Mouse (Mus musculus): ENCODE measurements around the gene Ssrp1. TPM values are rescaled to one million over a fixed set of nuclear protein-coding genes. Genes with fewer than 3 reads are reported as not detected.
A peak's percentile ranks its signal among the peaks of the same experiment; 100 is the strongest.

The Ssrp1 gene
- polyA plus RNA-seq, 1 experiment, result 47.2 TPM

DNA sequence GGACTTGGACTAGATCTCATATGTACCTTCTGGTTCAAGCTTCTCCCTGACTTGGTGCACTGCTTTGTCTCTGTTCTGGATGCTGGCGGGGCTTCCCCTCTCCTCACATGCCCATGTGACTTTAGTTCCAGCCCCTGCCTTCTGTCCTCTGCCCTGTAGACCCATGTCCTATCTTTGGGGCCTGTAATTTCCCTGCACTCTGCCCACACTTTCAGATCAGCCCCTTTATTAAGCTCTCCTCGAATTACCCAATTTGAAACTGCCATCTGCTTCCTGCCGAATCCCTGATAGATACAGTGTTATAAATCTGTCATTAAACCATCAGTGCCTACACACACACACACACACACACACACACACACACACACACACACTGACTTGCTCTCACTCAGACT lies 22.4 kb upstream of the Ssrp1 start:
- Histone ChIP-seq H3K36me3 (ENCODE audit: control insufficient read depth, insufficient read depth, low read length) (no peaks in the 10 kb centered on the region), H3K4me1 (ENCODE audit: control insufficient read depth, insufficient read depth, insufficient read length, low read length) (peaks cover 6% of the 10 kb centered on the region; the same call in 1 of the 2 replicates), H3K27me3 (ENCODE audit: control insufficient read depth, insufficient read depth, low read length) (no peaks in the 10 kb centered on the region), H3K4me3 (ENCODE audit: low read depth, low read length) (no peak overlapping the region), H3K27ac (ENCODE audit: insufficient read depth, low read depth, low read length) (no peak overlapping the region)
- TF ChIP-seq CTCF (IDR thresholded peaks at IDR 0.05; ENCODE audit: extremely low read depth, insufficient read length, insufficient replicate concordance, low read depth, low read length), result no peak
- TF ChIP-seq POLR2A (IDR thresholded peaks at IDR 0.05; ENCODE audit: low read depth, low read length), result no peak
- 29% methylated on average over 3 of the region's 3 CpGs for WGBS

GRCm38 (mm10) chr2:85022043-85022442 lies 15.0 kb upstream of the Ssrp1 start:
- TF ChIP-seq POLR2A (IDR thresholded peaks at IDR 0.05; ENCODE audit: low read depth, low read length), result no peak
- TF ChIP-seq CTCF (IDR thresholded peaks at IDR 0.05; ENCODE audit: extremely low read depth, insufficient read length, insufficient replicate concordance, low read depth, low read length), result peak; percentile 61; the same call in 1 of the 2 replicates
- Histone ChIP-seq H3K27me3 (ENCODE audit: control insufficient read depth, insufficient read depth, low read length) (no peaks in the 10 kb centered on the region), H3K4me1 (ENCODE audit: control insufficient read depth, insufficient read depth, insufficient read length, low read length) (no peaks in the 10 kb centered on the region), H3K36me3 (ENCODE audit: control insufficient read depth, insufficient read depth, low read length) (no peaks in the 10 kb centered on the region), H3K4me3 (ENCODE audit: low read depth, low read length) (no peak overlapping the region), H3K27ac (ENCODE audit: insufficient read depth, low read depth, low read length) (no peak overlapping the region)
- 24% methylated on average over 4 of the region's 4 CpGs for WGBS

DNA sequence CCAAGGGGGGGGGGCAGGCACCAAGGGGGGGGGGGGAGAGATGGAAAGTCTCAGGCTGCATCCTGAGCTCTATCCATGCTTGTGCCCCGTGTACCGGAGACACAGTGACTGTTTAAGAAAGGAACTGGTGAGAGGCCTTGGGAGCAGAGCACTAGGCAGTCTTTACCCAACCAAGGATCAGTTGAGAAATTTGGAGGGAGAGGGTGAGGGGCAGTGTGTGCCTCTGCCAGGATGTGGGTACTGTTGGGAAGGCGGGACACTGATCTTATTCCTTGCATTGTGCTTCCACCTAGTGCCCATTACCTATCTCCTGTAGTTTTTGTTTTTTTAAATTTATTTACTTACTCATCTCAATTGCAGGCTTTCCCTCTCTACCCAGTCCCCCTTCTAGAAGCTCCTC lies 10.9 kb upstream of the Ssrp1 start:
- WGBS, result 88% methylated on average over 3 of the region's 3 CpGs
- TF ChIP-seq POLR2A (IDR thresholded peaks at IDR 0.05; ENCODE audit: low read depth, low read length) (no peak), CTCF (IDR thresholded peaks at IDR 0.05; ENCODE audit: extremely low read depth, insufficient read length, insufficient replicate concordance, low read depth, low read length) (no peak)
- H3K36me3 ChIP-seq (ENCODE audit: control insufficient read depth, insufficient read depth, low read length), result no peaks in the 10 kb centered on the region
- peaks cover 5% of the 10 kb centered on the region; the same call in 1 of the 2 replicates for H3K4me1 ChIP-seq (ENCODE audit: control insufficient read depth, insufficient read depth, insufficient read length, low read length)
- no peak overlapping the region for H3K27ac ChIP-seq (ENCODE audit: insufficient read depth, low read depth, low read length)
- H3K4me3 ChIP-seq (ENCODE audit: low read depth, low read length), result no peak overlapping the region
- no peaks in the 10 kb centered on the region for H3K27me3 ChIP-seq (ENCODE audit: control insufficient read depth, insufficient read depth, low read length)

- Histone ChIP-seq H3K27ac (ENCODE audit: insufficient read depth, low read depth, low read length) (no peak overlapping the region), H3K4me3 (ENCODE audit: low read depth, low read length) (no peak overlapping the region), H3K4me1 (ENCODE audit: control insufficient read depth, insufficient read depth, insufficient read length, low read length) (peaks cover 5% of the 10 kb centered on the region; the same call in 1 of the 2 replicates), H3K36me3 (ENCODE audit: control insufficient read depth, insufficient read depth, low read length) (no peaks in the 10 kb centered on the region), H3K27me3 (ENCODE audit: control insufficient read depth, insufficient read depth, low read length) (no peaks in the 10 kb centered on the region)
- TF ChIP-seq CTCF (IDR thresholded peaks at IDR 0.05; ENCODE audit: extremely low read depth, insufficient read length, insufficient replicate concordance, low read depth, low read length) (no peak), POLR2A (IDR thresholded peaks at IDR 0.05; ENCODE audit: low read depth, low read length) (no peak)
- WGBS, result 72% methylated on average over 5 of the region's 5 CpGs
These were observed 9.8 kb upstream of the Ssrp1 start for GRCm38 (mm10) chr2:85027281-85027680.

DNA sequence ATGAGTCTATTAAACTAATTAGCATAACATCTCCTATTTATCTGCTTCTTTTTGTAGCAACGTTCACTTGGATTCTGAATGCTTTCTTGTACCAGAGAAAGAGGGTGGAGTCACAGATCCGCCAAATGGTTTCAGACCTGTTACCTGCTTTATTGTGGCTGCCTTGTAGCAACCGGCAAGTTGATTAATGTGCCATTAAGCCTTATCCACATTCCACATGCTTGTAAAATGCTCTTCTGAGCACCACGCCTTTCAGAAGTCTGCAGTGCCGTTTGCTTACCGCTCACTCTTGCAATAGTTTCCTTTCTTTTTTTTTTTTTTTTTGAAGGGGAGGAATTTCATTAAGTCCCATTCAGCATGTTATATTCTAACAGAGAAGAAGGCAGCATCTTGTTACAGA lies 7.1 kb upstream of the Ssrp1 start:
- Histone ChIP-seq H3K4me3 (ENCODE audit: low read depth, low read length) (no peak overlapping the region), H3K27me3 (ENCODE audit: control insufficient read depth, insufficient read depth, low read length) (no peaks in the 10 kb centered on the region), H3K27ac (ENCODE audit: insufficient read depth, low read depth, low read length) (no peak overlapping the region), H3K36me3 (ENCODE audit: control insufficient read depth, insufficient read depth, low read length) (no peaks in the 10 kb centered on the region), H3K4me1 (ENCODE audit: control insufficient read depth, insufficient read depth, insufficient read length, low read length) (peaks cover 5% of the 10 kb centered on the region; the same call in 1 of the 2 replicates)
- WGBS, result 16% methylated on average over 6 of the region's 6 CpGs
- no peak for TF ChIP-seq POLR2A (IDR thresholded peaks at IDR 0.05; ENCODE audit: low read depth, low read length)

DNA sequence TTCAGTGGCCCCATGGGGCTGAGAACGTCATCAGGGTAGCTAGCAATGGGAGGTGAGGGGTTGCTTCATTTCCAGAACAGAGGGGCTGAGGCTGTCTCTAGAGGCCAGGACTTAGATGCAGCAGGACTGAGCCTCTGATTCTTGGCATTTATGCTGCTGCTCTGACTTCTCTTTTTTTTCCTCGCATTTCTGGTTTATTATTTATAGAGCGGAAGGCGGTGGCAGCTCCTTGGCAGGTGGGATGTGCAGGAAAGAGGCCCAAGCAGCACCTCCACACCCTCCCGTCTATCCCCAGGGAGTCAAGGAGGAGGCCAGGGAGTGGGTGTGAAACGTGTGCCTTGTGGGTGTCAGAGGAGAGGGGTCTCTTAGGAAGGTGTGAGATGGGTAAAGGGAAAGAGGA lies 6.0 kb upstream of the Ssrp1 start:
- no peaks in the 10 kb centered on the region for H3K27me3 ChIP-seq (ENCODE audit: control insufficient read depth, insufficient read depth, low read length)
- 60% methylated on average over 6 of the region's 6 CpGs for WGBS
- H3K27ac ChIP-seq (ENCODE audit: insufficient read depth, low read depth, low read length), result no peak overlapping the region
- TF ChIP-seq CTCF (IDR thresholded peaks at IDR 0.05; ENCODE audit: extremely low read depth, insufficient read length, insufficient replicate concordance, low read depth, low read length) (no peak), POLR2A (IDR thresholded peaks at IDR 0.05; ENCODE audit: low read depth, low read length) (no peak)
- no peak overlapping the region for H3K4me3 ChIP-seq (ENCODE audit: low read depth, low read length)
- H3K36me3 ChIP-seq (ENCODE audit: control insufficient read depth, insufficient read depth, low read length), result no peaks in the 10 kb centered on the region
- peaks cover 5% of the 10 kb centered on the region; the same call in 1 of the 2 replicates for H3K4me1 ChIP-seq (ENCODE audit: control insufficient read depth, insufficient read depth, insufficient read length, low read length)

DNA sequence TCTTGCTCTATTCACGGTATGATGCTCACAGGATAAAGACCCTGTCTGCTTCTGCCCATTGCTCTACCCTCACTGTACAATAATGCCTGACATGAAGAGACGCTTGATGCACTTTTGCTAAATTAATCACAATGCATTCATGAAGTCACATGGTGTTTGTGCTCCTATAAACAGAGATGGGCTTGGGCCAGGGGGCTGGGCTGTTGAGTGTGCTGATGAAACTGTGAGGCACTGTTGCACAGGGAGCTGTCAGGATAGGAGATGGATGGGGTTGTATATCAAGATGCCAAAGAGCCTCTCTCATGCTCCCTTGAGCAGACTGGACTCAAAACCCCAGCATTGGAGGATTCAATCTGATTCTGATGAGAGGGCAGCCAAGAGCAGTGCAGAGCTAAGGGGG lies 3.9 kb upstream of the Ssrp1 start:
- TF ChIP-seq CTCF (IDR thresholded peaks at IDR 0.05; ENCODE audit: extremely low read depth, insufficient read length, insufficient replicate concordance, low read depth, low read length), result no peak
- no peak for TF ChIP-seq POLR2A (IDR thresholded peaks at IDR 0.05; ENCODE audit: low read depth, low read length)

GRCm38 (mm10) chr2:85034169-85034568 lies 2.9 kb upstream of the Ssrp1 start:
- H3K4me1 ChIP-seq (ENCODE audit: control insufficient read depth, insufficient read depth, insufficient read length, low read length), result peaks cover 11% of the 10 kb centered on the region; the same call in 1 of the 2 replicates
- TF ChIP-seq POLR2A (IDR thresholded peaks at IDR 0.05; ENCODE audit: low read depth, low read length) (no peak), CTCF (IDR thresholded peaks at IDR 0.05; ENCODE audit: extremely low read depth, insufficient read length, insufficient replicate concordance, low read depth, low read length) (no peak)
- no peak overlapping the region for H3K4me3 ChIP-seq (ENCODE audit: low read depth, low read length)

More for the DNA sequence above, 3.9 kb upstream of the Ssrp1 start:
- H3K36me3 ChIP-seq (ENCODE audit: control insufficient read depth, insufficient read depth, low read length), result no peaks in the 10 kb centered on the region
- H3K4me3 ChIP-seq (ENCODE audit: low read depth, low read length), result no peak overlapping the region
- H3K27me3 ChIP-seq (ENCODE audit: control insufficient read depth, insufficient read depth, low read length), result no peaks in the 10 kb centered on the region
- peaks cover 14% of the 10 kb centered on the region; the same call in 1 of the 2 replicates for H3K4me1 ChIP-seq (ENCODE audit: control insufficient read depth, insufficient read depth, insufficient read length, low read length)
- 84% methylated on average over 2 of the region's 2 CpGs for WGBS
- H3K27ac ChIP-seq (ENCODE audit: insufficient read depth, low read depth, low read length), result no peak overlapping the region

More at GRCm38 (mm10) chr2:85034169-85034568, 2.9 kb upstream of the Ssrp1 start:
- no peaks in the 10 kb centered on the region for H3K27me3 ChIP-seq (ENCODE audit: control insufficient read depth, insufficient read depth, low read length)
- H3K27ac ChIP-seq (ENCODE audit: insufficient read depth, low read depth, low read length), result no peak overlapping the region
- 78% methylated on average over 7 of the region's 7 CpGs for WGBS
- no peaks in the 10 kb centered on the region for H3K36me3 ChIP-seq (ENCODE audit: control insufficient read depth, insufficient read depth, low read length)
